Mouse (Mus musculus): ENCODE results near the gene Acaa1a. TPM values are rescaled to one million over a fixed set of nuclear protein-coding genes. Genes with fewer than 3 reads are reported as not detected.
"Not testable (repeated sequence)": the region's sequence is repeated elsewhere in the genome, so short reads cannot be mapped to it uniquely, and the experiment has no call there.

Gene Acaa1a
- total RNA-seq, 2 experiments from 2014 or later, result 119 to 124 TPM

- DNase-seq (ENCODE audit: low spot score in 2 of 2), result no peak
Observed at GRCm38 (mm10) chr9:119338350-119338749, 1.1 kb upstream of the Acaa1a start.

GRCm38 (mm10) chr9:119339106-119339505 lies 370 bp upstream of the Acaa1a start:
- DNase-seq (ENCODE audit: low spot score in 2 of 2), result no peak

GRCm38 (mm10) chr9:119340212-119340580 lies 720 bp downstream of the Acaa1a start:
- peak in 1 of 2 experiments; percentile 18 for DNase-seq (ENCODE audit: low spot score in 2 of 2)

GRCm38 (mm10) chr9:119340909-119341816 lies 1.7 kb downstream of the Acaa1a start, which contains the start of gene Myd88:
Gene Myd88, minus strand, starts transcription at chr9:119341411.
- peak; percentile 84 to 85 for DNase-seq (ENCODE audit: low spot score in 2 of 2)

DNA sequence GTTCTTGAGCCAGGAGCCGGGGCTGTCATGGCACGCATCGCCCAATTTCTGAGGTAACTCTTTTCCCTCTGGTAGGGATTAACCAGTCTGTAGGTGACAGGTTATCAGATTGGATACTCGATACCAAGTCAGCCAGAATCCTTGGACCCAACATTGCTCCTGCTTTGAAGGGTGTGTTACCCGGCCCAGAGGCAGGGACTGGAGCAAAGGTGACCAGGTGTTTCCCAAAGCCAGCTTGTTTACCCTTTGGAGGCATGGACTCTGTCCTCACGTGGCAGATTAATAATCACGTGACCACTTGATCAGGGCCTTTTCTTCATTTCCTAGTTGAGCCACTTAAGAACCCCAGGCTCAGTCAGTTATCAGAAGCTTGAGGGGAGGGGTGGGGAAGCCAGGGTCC lies 3.3 kb downstream of the Acaa1a start:
- DNase-seq (ENCODE audit: low spot score in 2 of 2), result no peak

- no peak for DNase-seq (ENCODE audit: low spot score in 2 of 2)
Observed at GRCm38 (mm10) chr9:119346376-119346775, 6.9 kb downstream of the Acaa1a start.

- DNase-seq (ENCODE audit: low spot score in 2 of 2), result no peak
Observed at GRCm38 (mm10) chr9:119350531-119350930, 11.1 kb downstream of the Acaa1a start.

- DNase-seq (ENCODE audit: low spot score in 2 of 2), result no peak
Observed at GRCm38 (mm10) chr9:119350947-119351705, 11.7 kb downstream of the Acaa1a start.

DNA sequence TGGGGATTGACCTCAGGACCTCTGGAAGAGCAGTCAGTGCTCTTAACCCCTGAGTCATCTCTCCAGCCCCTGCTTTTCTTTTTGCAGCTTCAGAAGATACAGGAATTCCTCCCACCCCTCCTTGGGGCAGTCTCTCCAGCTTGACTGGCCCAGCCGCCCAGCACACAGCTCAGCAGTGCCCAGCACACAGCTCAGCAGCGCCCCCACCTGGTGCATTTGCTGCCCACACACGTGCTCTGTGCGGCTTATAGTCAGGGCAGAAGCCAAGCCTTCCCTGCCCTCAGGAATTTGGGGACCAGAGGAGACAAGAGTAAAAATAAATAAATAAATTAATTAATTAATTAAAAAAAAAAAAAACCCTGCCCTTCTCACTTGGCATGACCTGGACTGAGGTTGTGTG lies 12.6 kb downstream of the Acaa1a start:
- DNase-seq (ENCODE audit: low spot score in 2 of 2), result peak; percentile 80 to 85

GRCm38 (mm10) chr9:119353926-119354325 lies 14.4 kb downstream of the Acaa1a start:
- no peak for DNase-seq (ENCODE audit: low spot score in 2 of 2)

- no peak for DNase-seq (ENCODE audit: low spot score in 2 of 2)
Observed at GRCm38 (mm10) chr9:119355943-119356342, 16.5 kb downstream of the Acaa1a start.

DNA sequence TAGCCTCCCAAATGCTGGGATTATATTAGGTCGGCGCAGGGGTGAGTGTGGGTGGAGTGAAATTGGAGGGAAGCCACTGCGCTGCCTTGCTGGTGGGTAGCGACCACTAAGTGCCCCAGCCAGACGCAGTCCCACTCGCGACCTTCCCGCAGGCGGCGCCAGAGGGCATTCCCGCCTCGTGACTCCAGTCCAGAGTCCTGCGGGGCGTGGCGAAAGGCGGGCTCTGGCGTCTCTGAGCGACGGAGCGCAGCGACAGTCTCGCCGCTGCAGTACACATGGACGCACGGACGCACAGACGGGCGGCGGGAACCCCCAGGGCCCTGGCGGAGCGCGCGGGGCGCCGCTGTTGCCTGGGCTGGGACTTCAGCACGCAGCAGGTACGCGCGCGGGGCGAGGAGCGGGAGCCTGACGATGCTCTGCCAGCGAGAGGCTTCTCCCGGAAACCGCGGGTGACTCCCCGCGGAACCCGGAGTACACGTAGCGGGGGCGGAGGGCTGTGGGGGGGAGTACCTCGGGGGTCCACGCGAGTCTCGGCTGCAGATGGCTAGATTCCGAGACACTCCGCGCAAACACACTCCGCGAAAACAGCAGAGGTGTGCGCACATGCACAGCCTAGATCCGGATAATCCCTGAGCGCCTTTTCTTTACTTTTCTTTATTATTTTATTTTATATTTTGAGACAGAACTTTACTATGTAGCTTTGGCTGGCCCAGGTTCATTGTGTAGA lies 18.0 kb downstream of the Acaa1a start, which contains the start of gene Xylb:
Xylb (plus strand) TSS at position 51 of the 727 bp plus-strand sequence.
- DNase-seq (ENCODE audit: low spot score in 2 of 2), result peak; percentile 90 to 94

GRCm38 (mm10) chr9:119358058-119358429 lies 18.6 kb downstream of the Acaa1a start:
- no peak for DNase-seq (ENCODE audit: low spot score in 2 of 2)

DNA sequence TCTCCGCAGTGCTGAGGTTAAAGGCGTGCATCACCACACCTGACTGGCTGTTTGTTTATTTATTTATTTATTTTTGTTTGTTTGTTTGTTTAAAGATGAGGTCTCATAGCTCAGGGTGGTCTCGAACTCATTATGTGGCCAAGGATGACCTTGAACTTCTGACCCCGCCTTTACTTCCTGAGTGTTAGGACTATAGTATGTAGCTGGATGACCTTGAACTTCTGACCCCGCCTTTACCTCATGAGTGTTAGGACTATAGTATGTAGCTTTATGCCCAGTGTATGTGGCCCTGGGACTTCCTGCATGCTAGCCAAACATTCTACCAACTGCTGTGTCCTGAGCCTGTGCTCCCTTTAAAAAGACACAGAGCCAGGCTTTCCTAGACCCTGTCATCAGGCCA lies 21.9 kb downstream of the Acaa1a start:
- no peak for DNase-seq (ENCODE audit: low spot score in 2 of 2)

DNA sequence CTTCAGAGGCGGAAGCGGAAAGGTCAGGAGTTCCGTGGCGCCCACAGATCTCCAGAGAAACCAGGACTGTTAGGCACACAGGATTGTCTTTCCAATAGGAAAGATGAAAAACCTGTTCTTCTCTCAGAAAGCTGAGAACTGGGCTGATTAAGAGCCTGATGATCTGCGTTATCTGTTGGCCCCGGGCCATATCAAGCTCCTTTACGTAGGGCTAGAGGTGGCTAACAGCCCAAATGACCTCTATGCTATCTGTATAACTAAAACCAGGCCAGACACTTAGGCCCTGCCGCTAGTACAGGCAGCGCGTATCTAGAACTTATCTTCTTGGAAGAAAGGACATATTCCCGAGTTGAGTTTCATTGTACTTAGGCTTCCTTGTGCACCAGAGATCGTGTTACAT lies 23.8 kb downstream of the Acaa1a start:
- no peak for DNase-seq (ENCODE audit: low spot score in 2 of 2)

DNA sequence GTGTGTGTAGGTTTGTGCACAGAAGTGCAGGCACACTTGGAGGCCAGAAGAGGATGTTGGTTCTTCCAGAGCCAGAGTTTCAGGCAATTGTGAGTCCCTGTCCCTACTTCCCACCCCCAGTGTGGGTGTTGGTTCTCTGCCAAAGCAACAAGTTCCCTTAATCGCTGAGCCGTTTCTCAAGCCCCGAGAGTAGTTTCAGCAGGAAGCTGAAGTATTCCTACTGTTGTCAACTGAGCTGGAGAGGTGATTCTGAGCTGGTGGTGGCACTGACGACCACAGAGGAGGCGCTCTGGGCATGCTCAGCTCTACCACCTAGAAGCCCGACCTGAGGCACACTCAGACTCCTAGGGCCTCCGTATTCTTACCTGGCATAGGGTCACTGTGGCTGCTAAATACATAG lies 25.8 kb downstream of the Acaa1a start, which contains the start of gene Slc22a14:
Slc22a14 (minus strand) TSS at position 270 of the 400 bp plus-strand sequence.
- DNase-seq (ENCODE audit: low spot score in 2 of 2), result no peak

DNA sequence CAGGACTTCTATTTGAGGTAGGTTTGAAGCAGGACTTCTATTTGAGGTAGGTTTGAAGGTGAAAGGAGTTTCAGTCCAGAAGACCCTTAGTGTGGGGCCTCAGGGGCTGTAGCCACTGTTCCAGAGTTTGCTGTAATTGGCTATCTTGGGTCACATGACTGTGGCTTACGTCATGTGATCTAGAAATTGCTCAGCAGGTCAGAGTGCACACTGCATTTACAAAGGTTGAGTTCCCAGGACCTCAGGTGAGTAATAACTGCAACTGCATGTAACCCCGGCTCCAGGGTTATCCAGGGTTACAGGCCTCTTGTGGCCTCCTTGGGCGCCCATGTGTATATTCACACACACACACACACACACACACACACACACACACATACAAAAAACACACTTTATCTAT lies 28.9 kb downstream of the Acaa1a start:
- no peak for DNase-seq (ENCODE audit: low spot score in 2 of 2)

DNA sequence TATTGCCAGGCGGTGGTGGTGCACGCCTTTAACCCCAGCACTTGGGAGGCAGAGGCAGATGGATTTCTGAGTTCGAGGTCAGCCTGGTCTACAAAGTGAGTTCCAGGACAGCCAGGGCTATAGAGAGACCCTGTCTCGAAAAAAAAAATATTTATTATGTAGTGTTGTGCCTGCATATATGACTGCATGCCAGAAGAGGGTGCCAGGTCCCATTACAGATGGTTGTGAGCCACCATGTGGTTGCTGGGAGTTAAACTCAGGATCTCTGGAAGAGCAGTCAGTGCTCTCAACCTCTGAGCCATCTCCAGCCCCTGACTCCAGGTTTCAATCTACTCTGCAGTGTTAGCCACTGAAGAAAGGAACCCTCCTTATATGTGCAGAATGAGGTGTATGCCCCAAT lies 31.3 kb downstream of the Acaa1a start:
- DNase-seq (ENCODE audit: low spot score in 2 of 2), result not testable (repeated sequence)

- no peak for DNase-seq (ENCODE audit: low spot score in 2 of 2)
Observed at GRCm38 (mm10) chr9:119371251-119371650, 31.8 kb downstream of the Acaa1a start.

GRCm38 (mm10) chr9:119375008-119375407 lies 35.5 kb downstream of the Acaa1a start:
- DNase-seq (ENCODE audit: low spot score in 2 of 2), result no peak

DNA sequence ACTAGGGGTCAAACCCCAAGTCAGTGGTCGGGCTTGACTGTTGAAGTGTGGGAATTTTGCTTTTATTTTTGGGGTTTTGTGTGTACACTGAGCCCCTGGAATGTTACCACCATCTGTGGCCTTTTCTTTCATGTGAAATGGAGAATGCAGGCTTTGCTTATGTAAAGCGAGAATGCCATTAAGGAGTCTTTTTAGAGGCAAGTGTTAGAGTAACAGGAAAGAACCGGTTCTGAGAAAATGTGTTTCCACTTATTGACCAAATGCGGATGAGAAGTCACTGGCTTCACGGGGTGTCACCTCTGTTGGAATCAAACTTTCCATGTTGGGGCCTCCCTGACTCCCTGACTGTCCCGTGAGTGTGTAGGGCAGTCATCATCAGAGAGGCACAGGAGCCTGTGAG lies 36.1 kb downstream of the Acaa1a start:
- no peak for DNase-seq (ENCODE audit: low spot score in 2 of 2)
